Mouse (Mus musculus): Measurements from ENCODE around the gene Krt88. TPM values are rescaled to one million over a fixed set of nuclear protein-coding genes. Genes with fewer than 3 reads are reported as not detected.

Gene Krt88
- polyA plus RNA-seq, 1 experiment: not detected

DNA sequence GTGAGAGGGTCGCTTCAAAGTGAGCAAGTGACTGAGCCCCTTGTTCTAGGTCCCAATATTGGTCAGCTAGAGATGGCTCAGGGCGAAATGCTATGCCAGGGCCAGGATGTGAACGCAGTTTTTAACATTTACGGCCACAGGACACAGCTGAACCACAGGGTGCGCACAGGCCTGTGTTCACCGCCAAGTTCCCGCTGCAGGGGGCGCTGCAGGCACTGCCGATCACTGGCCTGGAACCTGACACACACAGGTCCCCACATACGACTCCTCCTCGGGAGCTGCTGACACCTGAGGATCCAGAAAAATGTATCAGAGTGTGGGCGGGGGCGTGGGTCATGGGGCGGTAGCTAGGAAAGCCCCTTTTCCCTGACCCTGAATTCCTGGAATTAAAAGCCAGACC is 11.7 kb downstream of the Krt88 start:
- no peak for TF ChIP-seq GATA1 (IDR thresholded peaks at IDR 0.05; ENCODE audit: low read length)
- no peak for TF ChIP-seq TAL1 (IDR thresholded peaks at IDR 0.05; ENCODE audit: low read length)
- Histone ChIP-seq H3K27me3 (ENCODE audit: control insufficient read depth) (no peaks in the 10 kb centered on the region), H3K4me3 (replicated peaks) (no peak overlapping the region), H3K9me3 (ENCODE audit: control insufficient read depth, low read length) (peaks cover 8% of the 10 kb centered on the region), H3K4me1 (ENCODE audit: control insufficient read depth) (no peaks in the 10 kb centered on the region), H3K36me3 (ENCODE audit: control insufficient read depth) (no peaks in the 10 kb centered on the region)

DNA sequence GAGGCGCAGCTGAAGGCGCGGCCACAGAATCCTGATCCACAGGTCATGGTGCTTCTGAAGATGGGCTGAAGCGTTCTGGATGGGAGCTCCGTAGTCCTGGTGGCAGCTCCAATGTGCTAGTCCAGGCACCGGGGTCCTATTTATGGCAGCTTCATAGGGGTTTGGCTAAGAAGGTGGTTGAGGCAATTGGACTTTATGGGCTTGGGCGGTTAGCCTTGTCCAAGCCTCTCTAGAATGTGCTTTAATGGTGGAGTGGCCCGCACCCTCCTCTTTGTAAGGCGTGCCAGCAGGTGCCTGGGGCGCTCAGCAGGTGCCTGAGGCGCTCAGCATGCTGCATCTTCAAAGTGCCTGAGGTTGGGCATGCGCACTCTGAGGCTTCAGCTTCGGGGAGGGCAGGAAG is 16.1 kb downstream of the Krt88 start, which contains the start of gene Krt81:
Gene Krt81, minus strand, starts transcription at position 101 of the 400 bp plus-strand sequence.
- no peaks in the 10 kb centered on the region for H3K4me1 ChIP-seq (ENCODE audit: control insufficient read depth)
- H3K27me3 ChIP-seq (ENCODE audit: control insufficient read depth): no peaks in the 10 kb centered on the region
- no peak within 1 kb of the TSS for H3K4me3 ChIP-seq (replicated peaks)
- no peaks in the 10 kb centered on the region for H3K36me3 ChIP-seq (ENCODE audit: control insufficient read depth)
- TF ChIP-seq TAL1 (IDR thresholded peaks at IDR 0.05; ENCODE audit: low read length): no peak
- no peak for TF ChIP-seq GATA1 (IDR thresholded peaks at IDR 0.05; ENCODE audit: low read length)
- no peaks in the 10 kb centered on the region for H3K9me3 ChIP-seq (ENCODE audit: control insufficient read depth, low read length)

DNA sequence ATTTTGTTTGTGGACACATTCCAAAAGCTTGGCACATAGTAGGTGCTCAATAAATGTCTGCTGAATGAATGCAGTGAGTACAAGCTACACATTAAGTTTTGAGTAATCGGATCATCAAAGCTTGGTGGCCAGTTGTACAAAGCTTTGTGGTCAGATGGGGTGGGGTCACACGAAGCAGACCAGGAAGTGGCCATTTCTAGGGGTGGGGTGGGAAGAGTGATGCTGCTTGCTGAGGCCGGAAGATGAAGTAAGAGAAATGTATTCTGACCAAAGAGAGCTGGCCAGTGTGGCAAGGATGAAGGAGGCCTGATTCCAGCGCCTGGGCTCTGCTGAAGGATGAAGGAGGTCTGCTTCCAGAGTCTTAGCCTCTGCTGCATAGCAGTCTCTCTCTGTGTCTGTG is 21.5 kb downstream of the Krt88 start:
- no peak overlapping the region for H3K4me3 ChIP-seq (replicated peaks)
- TF ChIP-seq GATA1 (IDR thresholded peaks at IDR 0.05; ENCODE audit: low read length): no peak
- no peak for TF ChIP-seq TAL1 (IDR thresholded peaks at IDR 0.05; ENCODE audit: low read length)
- H3K4me1 ChIP-seq (ENCODE audit: control insufficient read depth): no peaks in the 10 kb centered on the region

DNA sequence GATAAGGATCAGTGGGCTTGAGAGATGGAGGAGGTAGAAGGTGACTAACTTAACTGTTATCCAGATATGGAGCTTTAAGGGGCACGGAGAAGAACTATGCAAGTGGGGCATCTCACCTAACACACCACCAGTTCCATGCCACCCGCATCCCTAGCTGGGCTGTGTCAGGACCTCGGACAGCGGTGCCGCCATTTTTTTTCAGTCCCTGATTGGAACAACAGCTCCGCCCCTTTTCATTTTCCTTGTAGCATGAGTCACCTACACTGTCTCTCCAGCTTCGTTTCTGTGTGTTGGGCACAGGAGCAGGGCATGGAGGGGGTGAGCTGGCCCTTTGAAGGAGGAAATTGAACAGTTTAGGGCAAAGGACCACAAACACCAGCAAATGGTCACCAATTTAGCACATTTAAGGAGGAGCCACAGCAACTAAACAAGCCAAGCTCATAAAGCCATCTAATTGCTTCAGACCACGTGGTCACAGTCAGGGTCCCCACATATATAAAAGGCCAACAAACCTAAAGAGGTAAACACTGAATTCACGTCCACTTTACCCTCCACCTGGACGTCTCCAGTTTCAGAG is 25.5 kb downstream of the Krt88 start, which contains the start of gene Krt86:
Gene Krt86, plus strand, starts transcription at position 527 of the 577 bp plus-strand sequence.
- TF ChIP-seq TAL1 (IDR thresholded peaks at IDR 0.05; ENCODE audit: low read length) (no peak), GATA1 (IDR thresholded peaks at IDR 0.05; ENCODE audit: low read length) (no peak)
- no peak within 1 kb of the TSS for H3K4me3 ChIP-seq (replicated peaks)

More for the DNA sequence above, 21.5 kb downstream of the Krt88 start:
- Histone ChIP-seq H3K36me3 (ENCODE audit: control insufficient read depth) (no peaks in the 10 kb centered on the region), H3K27me3 (ENCODE audit: control insufficient read depth) (no peaks in the 10 kb centered on the region), H3K9me3 (ENCODE audit: control insufficient read depth, low read length) (no peaks in the 10 kb centered on the region)

DNA sequence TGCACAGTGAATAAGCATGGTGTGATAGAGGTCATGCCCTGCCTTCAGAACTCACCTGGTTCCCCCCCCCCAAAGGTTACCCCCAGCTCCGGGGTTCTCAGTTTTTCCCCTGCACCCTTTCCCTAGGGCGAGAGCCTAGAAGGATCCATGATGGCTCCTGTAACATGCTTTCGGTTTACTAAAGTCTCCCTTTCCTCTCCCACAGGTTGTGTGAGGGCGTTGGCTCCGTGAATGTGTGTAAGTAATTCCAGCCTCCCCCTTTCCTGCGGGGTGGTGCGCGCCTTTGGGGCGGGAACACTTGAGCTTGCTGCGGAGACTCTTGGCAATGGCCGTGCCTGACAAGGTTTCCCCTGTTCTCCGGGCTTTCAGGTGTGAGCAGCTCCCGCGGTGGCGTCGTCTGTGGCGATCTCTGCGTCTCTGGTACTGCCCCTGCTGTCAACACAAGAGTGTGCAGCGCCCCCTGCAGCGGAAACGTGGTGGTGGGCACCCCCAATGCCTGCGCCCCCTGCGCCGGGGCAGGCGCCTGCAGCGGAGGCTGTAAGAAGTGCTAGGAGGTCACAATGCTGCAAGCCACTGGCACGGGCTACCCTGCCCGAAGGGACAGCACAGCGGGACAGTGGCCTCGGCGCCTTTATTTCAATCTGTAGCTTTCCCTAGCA is 31.6 kb downstream of the Krt88 start:
- Histone ChIP-seq H3K36me3 (ENCODE audit: control insufficient read depth) (no peaks in the 10 kb centered on the region), H3K4me3 (replicated peaks) (no peak overlapping the region), H3K4me1 (ENCODE audit: control insufficient read depth) (no peaks in the 10 kb centered on the region), H3K9me3 (ENCODE audit: control insufficient read depth, low read length) (no peaks in the 10 kb centered on the region), H3K27me3 (ENCODE audit: control insufficient read depth) (peaks cover 6% of the 10 kb centered on the region)
- TF ChIP-seq GATA1 (IDR thresholded peaks at IDR 0.05; ENCODE audit: low read length) (no peak), TAL1 (IDR thresholded peaks at IDR 0.05; ENCODE audit: low read length) (no peak)

More for the DNA sequence above, 25.5 kb downstream of the Krt88 start, which contains the start of gene Krt86:
- no peaks in the 10 kb centered on the region for H3K36me3 ChIP-seq (ENCODE audit: control insufficient read depth)
- no peaks in the 10 kb centered on the region for H3K27me3 ChIP-seq (ENCODE audit: control insufficient read depth)
- H3K9me3 ChIP-seq (ENCODE audit: control insufficient read depth, low read length): no peaks in the 10 kb centered on the region
- H3K4me1 ChIP-seq (ENCODE audit: control insufficient read depth): no peaks in the 10 kb centered on the region

DNA sequence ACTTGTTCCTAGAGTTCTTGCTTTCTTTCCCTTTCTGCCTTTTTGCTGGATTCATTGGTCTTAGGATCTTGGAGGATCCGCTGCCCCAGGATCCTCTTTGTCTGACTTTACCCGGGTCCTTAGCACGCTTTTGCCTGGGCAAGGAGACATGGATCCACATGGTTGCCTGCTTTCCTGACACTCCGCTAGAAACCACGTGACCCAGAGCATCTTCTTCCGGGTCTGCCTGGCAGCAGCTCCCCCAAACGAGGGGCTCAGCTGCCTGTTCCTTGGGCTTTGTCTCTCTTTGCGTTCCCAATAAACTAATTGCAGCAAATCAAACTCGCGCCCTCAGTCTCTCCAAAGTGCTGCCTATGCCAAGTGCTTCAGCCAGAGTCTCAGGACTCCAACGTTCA is 32.1 kb downstream of the Krt88 start:
- H3K36me3 ChIP-seq (ENCODE audit: control insufficient read depth): no peaks in the 10 kb centered on the region
- H3K27me3 ChIP-seq (ENCODE audit: control insufficient read depth): peaks cover 6% of the 10 kb centered on the region
- no peaks in the 10 kb centered on the region for H3K4me1 ChIP-seq (ENCODE audit: control insufficient read depth)
- no peak for TF ChIP-seq GATA1 (IDR thresholded peaks at IDR 0.05; ENCODE audit: low read length)
- no peak for TF ChIP-seq TAL1 (IDR thresholded peaks at IDR 0.05; ENCODE audit: low read length)
- no peak overlapping the region for H3K4me3 ChIP-seq (replicated peaks)
- H3K9me3 ChIP-seq (ENCODE audit: control insufficient read depth, low read length): no peaks in the 10 kb centered on the region

GRCm38 (mm10) chr15:101482056-101482455 is 34.5 kb downstream of the Krt88 start:
- no peaks in the 10 kb centered on the region for H3K36me3 ChIP-seq (ENCODE audit: control insufficient read depth)
- no peaks in the 10 kb centered on the region for H3K4me1 ChIP-seq (ENCODE audit: control insufficient read depth)
- no peak for TF ChIP-seq GATA1 (IDR thresholded peaks at IDR 0.05; ENCODE audit: low read length)
- no peak for TF ChIP-seq TAL1 (IDR thresholded peaks at IDR 0.05; ENCODE audit: low read length)
- H3K9me3 ChIP-seq (ENCODE audit: control insufficient read depth, low read length): no peaks in the 10 kb centered on the region
- H3K27me3 ChIP-seq (ENCODE audit: control insufficient read depth): peaks cover 6% of the 10 kb centered on the region
- no peak overlapping the region for H3K4me3 ChIP-seq (replicated peaks)

DNA sequence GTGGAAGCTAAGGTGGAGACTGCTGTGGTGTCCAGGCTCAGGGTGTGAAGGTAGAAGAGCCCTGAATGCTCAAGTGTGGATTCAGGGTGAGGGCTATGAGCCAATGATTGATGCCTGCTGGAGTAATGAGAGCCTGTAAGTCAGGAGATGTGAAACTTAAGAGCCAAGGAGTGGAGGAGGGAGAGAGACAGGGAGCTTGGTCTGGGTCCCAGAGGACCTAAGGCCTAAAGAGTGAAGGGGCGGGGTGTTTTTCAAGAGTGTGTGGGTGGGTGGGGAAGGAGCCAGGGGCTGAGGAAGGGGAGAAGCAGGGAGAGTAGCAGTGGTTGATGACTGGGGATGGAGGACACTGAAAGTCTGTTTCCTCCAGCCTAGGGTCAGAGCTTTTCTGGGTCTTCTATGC is 36.1 kb downstream of the Krt88 start:
- H3K36me3 ChIP-seq (ENCODE audit: control insufficient read depth): no peaks in the 10 kb centered on the region
- H3K4me1 ChIP-seq (ENCODE audit: control insufficient read depth): no peaks in the 10 kb centered on the region
- H3K9me3 ChIP-seq (ENCODE audit: control insufficient read depth, low read length): no peaks in the 10 kb centered on the region
- H3K4me3 ChIP-seq (replicated peaks): no peak overlapping the region
- peaks cover 6% of the 10 kb centered on the region for H3K27me3 ChIP-seq (ENCODE audit: control insufficient read depth)
- TF ChIP-seq GATA1 (IDR thresholded peaks at IDR 0.05; ENCODE audit: low read length) (no peak), TAL1 (IDR thresholded peaks at IDR 0.05; ENCODE audit: low read length) (no peak)

DNA sequence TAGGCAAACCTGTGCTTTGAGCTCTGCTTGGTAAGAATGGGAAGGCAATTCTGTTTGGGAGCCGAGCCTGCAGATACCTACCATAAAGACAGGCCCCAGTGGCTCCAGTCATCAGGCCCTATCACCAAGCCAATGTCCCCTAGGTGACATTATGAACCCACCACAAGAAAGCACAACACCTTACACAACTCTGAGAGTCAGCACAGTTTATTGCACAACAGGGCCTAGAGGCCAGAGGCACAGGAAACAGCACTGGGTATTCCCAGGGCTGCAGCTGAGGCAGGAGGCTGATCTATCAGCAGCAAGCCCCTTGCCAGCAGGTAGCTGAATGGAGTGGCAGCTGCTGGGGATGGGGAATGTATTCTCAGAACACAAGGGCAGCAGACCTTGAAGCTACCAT is 37.4 kb downstream of the Krt88 start:
- H3K4me1 ChIP-seq (ENCODE audit: control insufficient read depth): no peaks in the 10 kb centered on the region
- no peaks in the 10 kb centered on the region for H3K9me3 ChIP-seq (ENCODE audit: control insufficient read depth, low read length)
- no peak overlapping the region for H3K4me3 ChIP-seq (replicated peaks)
- no peaks in the 10 kb centered on the region for H3K36me3 ChIP-seq (ENCODE audit: control insufficient read depth)
- H3K27me3 ChIP-seq (ENCODE audit: control insufficient read depth): no peaks in the 10 kb centered on the region
- TF ChIP-seq GATA1 (IDR thresholded peaks at IDR 0.05; ENCODE audit: low read length) (no peak), TAL1 (IDR thresholded peaks at IDR 0.05; ENCODE audit: low read length) (no peak)

Measured in erythroblast, embryonic 14.5 days (primary cell).